Mouse (Mus musculus) A20 (cell line): ENCODE results near the gene Trim14.
A peak's percentile ranks its signal among the peaks of the same experiment; 100 is the strongest.

ENCODE experiments used
- DNase-seq: peaks from one replicate; pipeline ENCODE4 v3.0.0-alpha.2; 2011; ENCODE audit warnings: low read depth, low spot score

The Trim14 gene

GRCm38 (mm10) chr4:46485696-46486417 is 50.1 kb downstream of the Trim14 start:
- DNase-seq: peak; percentile 87

DNA sequence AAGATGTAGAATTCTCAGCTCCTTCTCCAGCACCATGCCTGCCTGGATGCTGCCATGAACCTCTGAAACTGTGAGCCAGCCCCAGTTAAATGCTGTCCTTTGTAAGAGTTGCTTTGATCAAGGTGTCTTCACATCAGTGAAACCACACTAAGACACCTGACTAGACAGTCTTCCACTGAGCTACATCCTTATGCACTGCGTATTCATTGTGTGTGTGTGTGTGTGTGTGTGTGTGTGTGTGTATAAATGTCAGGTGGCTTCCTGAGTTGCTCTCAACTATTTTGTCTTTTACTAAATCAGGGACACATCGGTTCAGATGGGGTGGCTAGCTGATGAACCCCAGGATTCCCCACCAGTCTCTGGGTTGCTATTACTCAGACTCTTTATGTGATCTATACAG is 56.9 kb downstream of the Trim14 start:
- DNase-seq: no peak

DNA sequence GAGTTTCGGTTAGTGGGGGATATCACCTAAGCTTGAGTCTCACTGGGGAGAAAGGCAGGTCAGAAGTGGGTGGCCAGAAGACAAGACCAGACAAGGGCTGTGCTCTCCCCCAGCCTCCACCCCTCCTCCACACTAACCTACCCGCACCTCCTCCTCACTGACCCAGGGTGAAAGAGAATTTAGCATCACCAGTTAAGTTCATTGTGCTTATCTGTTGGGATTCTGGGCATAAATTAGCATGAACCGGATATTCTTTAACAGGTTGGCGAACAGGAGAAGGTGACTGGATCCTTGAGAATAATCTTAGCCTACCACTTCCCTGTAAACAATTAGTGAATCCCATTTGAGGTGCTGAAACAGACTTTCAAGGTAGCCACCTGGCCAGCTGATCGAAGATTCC is 60.8 kb downstream of the Trim14 start:
- no peak for DNase-seq

GRCm38 (mm10) chr4:46465740-46466139 is 70.2 kb downstream of the Trim14 start:
- no peak for DNase-seq

DNA sequence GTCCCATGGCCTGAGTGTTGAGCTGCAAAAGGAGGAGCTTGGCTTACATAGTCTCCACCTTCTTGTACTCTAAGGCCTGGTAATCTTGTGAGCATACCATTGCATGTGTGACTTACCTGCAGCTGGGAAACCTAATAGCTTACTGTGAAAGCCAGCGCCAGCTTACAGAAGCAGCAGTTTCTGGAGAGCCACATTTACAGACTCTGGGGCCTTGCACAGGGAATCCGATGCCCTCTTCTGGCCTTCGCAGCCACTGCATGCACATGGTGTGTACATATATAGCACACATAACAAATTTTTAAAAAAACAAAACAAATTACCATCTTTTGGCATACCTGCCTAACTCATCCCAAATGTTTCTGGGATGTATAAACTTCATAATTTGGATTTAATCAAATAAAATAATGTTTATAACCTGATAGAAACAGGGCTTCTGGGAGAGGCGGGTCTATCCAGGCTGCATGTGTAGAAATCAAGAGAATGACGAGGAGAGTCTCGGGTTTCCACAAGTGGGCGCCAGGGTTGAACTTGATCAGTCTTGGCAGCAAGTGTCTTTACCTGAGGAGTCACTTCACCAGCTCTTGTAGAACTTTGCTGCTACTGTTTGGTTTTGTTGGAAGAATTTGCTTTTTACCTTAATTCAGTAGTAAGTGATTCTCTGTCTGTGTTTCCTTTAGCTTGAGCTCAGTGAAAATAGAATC is 72.7 kb downstream of the Trim14 start:
- DNase-seq: peak; percentile 67

GRCm38 (mm10) chr4:46458411-46458810 is 77.5 kb downstream of the Trim14 start:
- no peak for DNase-seq

DNA sequence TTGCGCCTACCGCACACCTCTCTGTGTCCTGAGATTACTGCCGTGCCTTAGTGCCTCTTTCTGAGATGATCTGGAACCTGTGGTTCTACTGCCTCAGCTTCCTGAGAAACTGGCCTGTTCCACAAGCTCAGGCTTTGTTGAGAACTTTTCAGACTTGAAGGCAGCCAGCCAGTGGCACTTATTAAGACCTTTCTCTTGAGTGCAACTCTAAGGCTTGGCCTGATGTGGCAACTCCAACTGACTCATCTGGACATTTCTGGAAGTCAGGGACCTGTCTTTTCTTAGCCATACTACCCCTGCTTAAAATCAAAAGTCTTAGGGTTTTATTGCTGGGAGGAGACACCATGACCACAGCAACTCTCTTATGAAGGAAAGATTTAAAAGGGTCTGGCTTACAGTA is 78.8 kb downstream of the Trim14 start:
- no peak for DNase-seq

GRCm38 (mm10) chr4:46456762-46457161 is 79.2 kb downstream of the Trim14 start:
- DNase-seq: peak; percentile 41

DNA sequence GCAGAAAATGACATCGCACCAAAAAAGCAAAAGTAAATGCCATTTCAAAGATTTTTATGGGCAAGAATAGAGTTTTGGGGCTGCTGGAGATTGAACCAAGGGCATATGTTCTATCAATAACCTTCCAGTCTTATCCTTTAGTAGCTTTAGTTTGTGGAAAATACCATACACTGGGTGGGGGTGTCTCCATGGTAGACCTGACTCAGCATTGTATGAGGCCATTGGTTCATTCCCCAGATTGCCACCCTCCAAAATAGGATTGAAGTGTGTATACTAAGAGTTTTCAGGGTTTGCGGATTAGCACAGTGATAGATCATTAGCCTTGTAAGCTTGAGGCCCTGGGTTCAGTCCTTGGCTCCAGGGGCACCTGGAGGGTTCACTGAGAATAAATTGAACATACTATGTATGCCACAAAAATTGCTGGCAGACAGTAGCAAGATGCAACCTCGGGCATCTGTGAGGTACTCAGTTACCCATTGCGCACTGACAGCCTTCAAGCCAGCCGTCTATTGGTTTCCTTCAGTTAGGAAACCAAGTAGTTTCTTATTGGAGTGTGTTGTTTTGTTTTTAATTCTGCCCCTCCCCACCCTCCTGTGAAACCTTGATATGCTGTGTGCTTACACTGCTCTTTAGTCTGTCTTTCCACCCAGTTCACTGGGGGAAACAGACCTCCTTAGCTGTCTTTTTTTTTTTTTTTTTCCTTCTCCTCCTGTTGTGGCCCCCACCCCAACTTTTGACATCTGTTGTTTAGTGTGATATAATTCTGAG is 81.7 kb downstream of the Trim14 start:
- peak; percentile 38 for DNase-seq

DNA sequence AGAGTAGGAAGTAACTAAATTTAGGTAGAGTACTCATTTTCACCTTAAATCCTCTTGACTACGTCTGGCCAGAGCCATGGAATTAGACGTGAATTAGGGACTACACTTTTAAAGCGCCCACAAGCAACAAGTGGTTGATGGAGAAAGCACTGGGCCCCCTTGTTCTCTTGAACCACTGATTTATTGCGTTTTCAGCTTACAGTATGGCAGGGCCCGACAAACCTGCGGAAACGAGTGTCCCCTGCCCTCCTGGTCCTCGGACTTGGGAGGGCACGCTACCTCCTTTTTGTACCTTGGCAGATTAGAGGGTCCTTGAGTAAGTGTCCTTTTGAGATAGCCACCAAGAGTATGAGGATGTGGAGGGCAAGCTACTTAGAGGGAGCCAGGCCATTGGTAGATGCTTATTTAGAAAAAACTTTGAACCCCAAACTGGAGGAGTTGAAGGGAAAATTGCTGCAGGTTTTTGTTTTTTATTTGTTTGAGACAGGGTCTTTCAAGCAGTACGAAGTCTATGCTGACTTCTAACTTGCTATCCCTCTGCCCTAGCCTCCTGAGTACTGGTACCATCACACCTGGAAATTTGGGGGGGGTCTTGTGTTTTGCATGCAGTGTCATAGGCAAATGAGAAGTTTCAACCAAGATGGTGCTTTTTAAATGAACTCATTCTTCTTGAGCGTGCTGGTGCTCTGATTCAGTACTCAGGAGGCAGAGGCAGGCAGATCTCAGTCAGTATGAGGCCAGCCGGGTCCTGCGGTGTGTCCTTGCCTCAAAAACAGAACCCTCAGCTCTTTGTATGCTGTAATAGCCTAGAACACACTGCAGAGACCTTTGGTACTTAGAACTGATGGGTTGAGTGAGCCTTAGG is 82.9 kb downstream of the Trim14 start:
- DNase-seq: peak; percentile 77

GRCm38 (mm10) chr4:46452481-46452850 is 83.5 kb downstream of the Trim14 start:
- peak; percentile 86 for DNase-seq

DNA sequence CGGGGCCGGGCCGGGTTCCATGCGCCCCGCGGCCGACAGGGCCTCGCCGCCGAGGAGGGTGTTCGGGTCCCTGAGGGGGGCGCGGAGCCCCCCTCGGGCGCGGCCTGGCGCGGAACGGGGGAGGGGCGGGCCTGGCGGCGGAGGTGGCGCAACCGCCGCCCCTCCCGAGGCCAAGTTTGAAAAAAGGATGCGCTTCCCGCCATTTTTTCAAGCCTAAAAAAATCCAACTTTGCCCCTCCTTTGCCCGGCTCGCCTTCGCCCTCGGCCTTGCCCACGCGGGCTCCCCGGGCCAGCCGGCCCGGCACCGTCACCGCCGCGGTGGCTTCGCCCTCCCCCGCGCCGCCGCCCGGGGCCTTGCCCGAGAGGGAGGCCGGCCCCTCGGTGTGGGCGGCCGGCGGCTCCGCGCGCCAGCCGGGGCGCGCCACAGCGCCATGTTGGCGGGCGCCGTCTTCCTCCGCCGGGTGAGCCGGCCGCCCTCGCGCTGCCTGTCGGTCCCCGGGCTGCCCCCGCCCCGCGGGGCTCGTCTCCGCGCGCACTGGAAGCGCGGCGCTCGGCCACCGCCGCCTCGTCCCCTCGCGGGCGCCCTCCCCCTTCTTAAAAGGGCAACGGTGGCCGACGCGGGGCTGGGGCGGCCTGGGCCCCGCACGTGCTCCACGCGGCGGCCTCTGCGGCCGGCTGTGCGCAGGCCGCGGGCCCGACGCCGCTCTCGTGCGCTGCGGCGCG is 84.0 kb downstream of the Trim14 start:
- DNase-seq: peak; percentile 73

- DNase-seq: peak; percentile 74
Observed at GRCm38 (mm10) chr4:46451240-46451757, 84.6 kb downstream of the Trim14 start.

GRCm38 (mm10) chr4:46450519-46451131 is 85.3 kb downstream of the Trim14 start, which contains the start of gene Anp32b:
Anp32b (plus strand) TSS chr4:46450902.
- DNase-seq: peak; percentile 97

GRCm38 (mm10) chr4:46450020-46450518 is 85.9 kb downstream of the Trim14 start:
- peak; percentile 39 for DNase-seq

GRCm38 (mm10) chr4:46448886-46449285 is 87.1 kb downstream of the Trim14 start:
- DNase-seq: peak; percentile 35

GRCm38 (mm10) chr4:46447461-46447860 is 88.5 kb downstream of the Trim14 start:
- peak; percentile 46 for DNase-seq

- no peak for DNase-seq
Observed at GRCm38 (mm10) chr4:46445237-46445945, 90.5 kb downstream of the Trim14 start.
